Mouse (Mus musculus) thymus, adult 2 months (tissue): ENCODE measurements around the gene Abca17.

ENCODE experiments used
- CTCF ChIP-seq: fragments of 200-500 bp; IDR thresholded peaks from 2 replicates; pipeline ENCODE4 v1.5.1; 2012; ENCODE audit warnings: mild to moderate bottlenecking, control low read depth, low read length, moderate library complexity, borderline replicate concordance; ENCODE audit not compliant: control insufficient read depth, poor library complexity, insufficient read depth; ENCODE audit errors: extremely low read depth
- POLR2A ChIP-seq: fragments of 200-500 bp; IDR thresholded peaks from 2 replicates; pipeline ENCODE4 v1.6.1; 2012; ENCODE audit warnings: mild to moderate bottlenecking, low read length, control low read depth, moderate library complexity; ENCODE audit not compliant: control insufficient read depth, poor library complexity, insufficient read depth; ENCODE audit errors: extremely low read depth

DNA sequence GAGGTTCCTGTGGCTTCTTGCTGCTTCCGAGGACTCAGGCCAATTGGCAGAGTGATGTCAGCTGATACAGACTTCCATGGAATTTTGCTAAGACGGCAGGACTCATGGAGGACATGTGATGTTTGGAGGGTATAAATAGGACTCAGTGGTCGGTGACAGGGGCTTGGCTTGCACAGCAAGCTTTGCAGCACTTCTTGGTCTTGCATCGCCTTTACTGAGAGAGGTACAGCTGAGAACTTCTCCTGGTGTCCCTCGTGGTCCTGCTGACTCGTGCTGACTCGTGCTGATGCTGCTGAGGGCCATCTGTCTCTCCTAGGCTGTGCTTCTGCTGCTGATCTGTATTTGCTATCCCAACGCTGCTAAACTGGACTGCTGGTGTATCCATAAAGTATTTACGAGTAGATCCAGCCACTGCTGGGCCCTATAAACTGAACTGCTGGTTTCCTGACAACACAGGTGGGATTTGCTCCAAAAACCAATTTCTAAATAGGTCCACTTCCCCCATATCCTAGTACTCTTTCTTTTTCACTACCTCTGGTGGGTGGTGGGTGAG lies 67.5 kb downstream of the Abca17 start:
- no peak for TF ChIP-seq CTCF
- no peak for TF ChIP-seq POLR2A
